Mouse (Mus musculus) lung, postnatal 4 days (tissue): ENCODE data around the gene Mycbp2.

Experiments used
- DNase-seq, 2 experiments: peaks; one replicate each; pipeline ENCODE4 v3.0.0; 2021

The Mycbp2 gene

DNA sequence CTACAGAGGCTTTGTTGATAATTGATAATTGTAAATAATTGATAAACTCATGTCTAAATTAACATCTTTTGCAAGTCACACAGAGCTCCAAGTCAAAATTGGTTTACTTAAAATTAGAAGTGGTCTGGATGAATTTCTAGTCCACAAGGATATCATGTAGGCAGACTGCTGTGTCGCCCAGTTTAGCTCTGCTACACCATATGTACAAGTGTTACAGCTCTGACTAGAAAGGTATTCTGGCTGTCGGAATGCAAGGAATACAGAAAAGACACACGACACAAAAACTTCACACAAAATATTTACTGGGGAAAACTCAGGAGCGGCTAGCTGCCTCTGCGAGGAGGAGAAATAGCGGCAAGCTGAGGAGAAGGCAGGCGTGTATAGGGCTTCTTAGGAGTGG, 89.7 kb downstream of the Mycbp2 start:
- no peak for DNase-seq

DNA sequence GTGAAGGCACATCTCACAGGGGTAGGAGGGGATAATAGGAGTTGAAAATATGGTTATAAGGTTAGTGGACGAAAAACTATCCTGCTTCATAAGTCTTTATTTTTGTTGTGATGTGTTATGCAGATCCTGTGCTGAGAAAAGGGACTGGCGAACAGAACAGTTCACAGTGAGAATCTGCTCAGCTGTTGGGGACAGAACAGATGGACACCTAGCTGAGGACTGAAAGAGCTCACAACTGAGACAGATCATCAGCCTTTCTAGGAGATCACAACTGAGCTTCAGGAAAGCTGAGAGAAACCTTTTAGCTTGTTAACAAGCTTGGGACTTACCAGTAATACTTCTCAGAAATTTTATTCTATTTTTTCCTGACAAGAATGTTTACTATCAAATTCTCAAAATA, 92.3 kb downstream of the Mycbp2 start:
- no peak for DNase-seq

DNA sequence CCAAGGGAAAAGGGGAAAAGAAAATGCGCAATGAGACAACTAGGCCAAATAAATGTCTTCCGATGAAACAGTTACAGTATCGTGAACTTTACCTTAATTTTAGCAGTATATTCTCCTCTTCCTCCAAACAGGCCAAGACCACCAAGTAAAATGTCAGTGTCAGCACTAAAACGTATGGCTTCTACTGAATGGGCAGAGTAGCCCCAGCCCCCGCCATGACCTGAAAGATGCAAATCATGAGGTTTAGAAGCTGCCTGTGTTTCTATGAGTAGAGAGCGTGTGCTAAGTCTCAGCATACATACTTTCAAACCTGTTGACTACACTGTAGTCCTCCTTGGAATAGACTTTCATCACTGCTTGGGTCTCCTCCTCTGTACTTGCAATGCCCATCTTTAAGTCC, 104.6 kb downstream of the Mycbp2 start:
- DNase-seq, result no peak

DNA sequence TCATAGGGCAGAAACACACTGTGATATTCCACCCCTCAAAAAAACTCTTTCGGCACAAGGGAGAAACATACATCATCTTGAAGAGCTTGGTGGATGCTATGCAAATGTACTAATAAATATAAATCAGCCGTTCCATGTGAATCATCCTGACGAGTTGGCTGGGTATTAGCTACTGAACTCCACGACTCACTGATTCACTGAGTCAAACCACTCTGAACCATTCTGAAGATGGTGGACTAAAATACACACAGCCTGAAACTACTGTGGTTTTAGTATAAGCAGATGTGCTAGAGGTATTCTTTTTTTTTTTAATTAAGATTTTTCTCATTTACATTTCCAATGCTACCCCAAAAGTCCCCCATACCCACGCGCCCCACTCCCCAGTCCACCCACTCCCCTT, 111.8 kb downstream of the Mycbp2 start:
- DNase-seq, result no peak

DNA sequence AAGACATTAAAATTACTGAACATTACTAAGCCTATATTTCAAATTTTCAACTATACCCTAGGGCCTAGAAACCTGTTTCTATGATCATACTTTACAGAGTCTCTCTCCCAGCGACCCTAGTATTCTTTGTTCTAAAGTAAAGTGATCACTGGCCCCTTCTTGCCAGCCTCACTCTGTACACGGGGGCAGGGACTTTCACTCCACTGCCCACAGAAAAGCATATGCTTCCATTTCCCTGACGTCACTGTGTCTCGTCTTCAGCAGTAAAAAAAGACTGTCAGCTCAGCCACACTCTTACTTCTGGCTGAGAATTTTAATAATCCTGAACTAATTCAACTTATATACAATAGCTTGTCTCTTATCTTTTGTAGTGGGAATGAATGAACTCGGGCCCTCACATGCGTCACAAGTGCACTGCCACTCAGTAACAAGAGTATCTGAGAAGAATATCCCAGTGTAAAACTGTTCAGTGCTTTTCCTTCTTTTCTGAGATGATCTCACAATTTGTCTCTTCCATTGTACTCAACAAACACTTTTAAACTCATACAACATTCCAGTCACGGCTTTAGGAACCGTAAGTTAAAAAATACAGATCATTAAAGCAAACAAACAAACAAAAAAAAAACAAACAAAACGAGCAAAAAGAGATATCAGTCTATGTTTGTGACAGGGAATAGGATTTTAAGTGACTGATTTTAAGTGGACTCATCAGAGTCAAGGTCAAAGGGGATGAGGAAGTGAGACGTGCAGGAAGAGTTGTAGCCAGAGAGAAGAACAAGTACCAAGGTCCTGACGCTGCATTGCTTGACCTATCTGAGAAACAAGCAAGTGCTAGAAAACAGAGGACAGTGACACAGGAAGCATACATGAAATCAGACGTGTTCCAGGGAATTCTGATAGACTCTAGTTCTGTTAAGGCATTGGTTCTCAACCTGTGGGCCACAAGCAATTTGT, 112.7 kb downstream of the Mycbp2 start:
- DNase-seq, result no peak

DNA sequence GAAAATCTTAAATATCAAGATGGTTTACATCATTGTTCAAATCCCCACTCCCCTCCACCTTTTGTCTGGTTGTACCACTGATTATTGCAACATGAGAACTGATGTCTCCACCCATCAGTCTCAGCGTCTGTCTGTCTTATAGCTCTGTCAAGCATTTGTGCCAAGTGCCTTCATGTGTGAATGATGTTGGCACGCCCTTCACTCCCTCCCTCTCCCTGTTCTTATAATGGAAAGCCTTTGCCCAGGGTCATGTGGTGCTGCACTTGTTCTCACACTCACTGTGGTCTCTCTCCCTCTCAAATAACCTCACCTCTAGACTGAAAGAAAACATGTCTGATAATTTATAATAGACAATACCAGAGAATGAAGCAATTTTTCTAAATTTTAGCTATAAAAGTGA, 124.3 kb downstream of the Mycbp2 start:
- no peak for DNase-seq

DNA sequence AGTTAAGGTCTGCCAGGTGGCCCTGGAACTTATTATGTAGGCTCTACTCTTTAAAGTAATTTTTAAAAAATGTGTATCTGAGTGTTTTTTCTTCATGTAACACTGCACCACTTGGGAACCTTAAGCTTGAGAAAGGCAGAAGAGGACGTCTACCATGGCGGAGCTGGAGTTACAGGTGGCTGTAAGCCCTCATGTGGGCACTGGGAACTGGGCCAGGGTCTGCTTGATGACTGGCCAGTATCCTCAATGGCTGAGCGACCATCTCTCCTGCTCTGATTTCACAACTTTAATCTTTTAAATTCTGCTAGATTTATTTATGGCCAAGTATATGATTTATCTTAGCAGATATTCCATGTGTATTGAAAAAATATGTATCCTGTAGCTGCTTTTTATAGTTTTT, 124.9 kb downstream of the Mycbp2 start:
- no peak for DNase-seq

DNA sequence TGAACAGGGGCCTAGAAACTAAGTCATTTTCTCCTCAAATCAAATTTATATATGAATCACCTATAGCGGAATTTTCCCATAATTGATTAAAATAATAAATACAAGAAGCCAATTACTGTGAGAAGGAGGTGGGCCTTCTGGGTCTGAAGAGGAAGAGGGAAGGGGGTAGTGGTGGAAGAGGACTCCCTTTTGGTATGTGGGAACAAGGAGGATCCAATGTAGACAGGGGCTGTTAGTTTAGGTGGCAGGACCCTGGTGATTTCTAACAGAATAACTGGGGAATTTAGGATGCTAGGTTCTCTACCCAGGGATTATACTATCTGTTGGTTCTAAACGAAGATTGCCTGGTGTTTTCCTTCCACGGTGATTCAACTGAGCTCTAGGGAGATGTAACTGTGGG, 130.3 kb downstream of the Mycbp2 start:
- DNase-seq, result no peak

DNA sequence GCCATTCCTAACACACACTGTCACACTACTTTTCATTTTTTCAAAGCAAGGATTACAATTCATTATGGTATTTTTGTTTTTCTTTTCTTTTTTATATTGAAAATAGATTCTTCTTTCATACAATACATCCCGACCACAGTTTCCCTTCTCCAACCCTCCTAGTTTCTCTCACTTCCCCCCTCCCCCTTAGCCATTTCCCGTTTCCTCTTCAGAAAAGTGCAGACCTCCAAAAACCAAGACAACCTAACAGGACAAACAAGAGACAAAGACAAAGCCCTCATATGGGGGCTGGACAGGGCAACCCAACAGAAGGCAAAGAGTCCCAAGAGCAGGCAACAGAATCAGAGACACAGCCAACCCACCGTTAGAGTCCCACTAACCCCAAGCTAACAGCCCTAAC, 160.0 kb downstream of the Mycbp2 start:
- no peak for DNase-seq

DNA sequence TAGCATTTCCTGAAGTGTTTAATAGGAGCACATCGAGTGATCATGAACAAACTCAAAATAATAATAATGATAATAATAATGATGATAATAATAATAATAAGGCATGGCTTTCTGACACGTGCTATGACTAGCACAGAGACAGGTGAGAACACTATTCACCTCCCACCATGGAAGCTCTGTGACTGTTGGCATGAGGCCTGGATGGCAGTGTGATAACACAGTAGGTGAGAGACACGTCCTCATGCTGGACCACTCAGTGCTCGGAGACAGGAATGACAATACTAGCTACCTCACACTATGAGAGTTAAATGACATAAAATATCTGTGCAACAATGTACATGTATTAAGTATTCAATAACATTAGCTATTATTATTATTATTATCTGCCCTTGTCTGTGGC, 160.5 kb downstream of the Mycbp2 start:
- DNase-seq, result no peak

DNA sequence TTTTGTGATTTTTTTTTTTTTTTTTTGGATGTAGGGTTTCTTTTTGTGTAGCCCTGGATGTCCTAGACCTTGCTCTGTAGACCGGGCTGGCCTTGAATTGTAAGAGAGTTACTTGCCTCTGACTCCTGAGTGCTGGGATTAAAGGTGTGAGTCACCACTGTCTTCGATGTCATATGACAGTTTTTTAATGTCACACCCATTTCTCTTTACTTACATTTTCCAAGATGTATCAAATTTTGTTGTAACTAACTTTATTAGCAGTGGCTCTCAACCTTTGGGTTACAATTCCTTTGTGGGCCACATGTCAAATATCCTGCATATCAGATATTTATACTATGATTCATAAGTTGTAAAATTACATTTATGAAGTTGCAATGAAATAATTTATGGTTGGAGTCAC, 166.5 kb downstream of the Mycbp2 start:
- DNase-seq, result no peak

DNA sequence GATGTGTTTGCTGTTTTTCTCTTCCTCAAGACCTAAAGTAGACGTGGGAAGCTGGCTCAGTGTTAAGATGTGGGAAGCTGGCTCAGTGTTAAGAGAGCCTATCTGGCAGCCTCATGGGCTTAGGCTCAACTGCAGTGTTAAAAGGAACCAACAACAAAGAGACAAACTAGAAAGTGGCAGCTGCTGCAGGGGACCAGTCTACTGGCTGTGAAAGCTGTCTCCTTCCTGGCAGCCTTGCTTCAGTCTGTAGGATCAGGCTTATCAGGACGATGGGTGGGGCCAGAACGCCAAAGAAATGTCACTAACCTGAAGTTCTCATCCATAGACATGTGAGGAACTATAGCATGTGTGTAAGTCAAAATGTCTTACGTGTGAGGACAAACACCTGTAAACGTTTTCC, 183.7 kb downstream of the Mycbp2 start:
- DNase-seq, result no peak

DNA sequence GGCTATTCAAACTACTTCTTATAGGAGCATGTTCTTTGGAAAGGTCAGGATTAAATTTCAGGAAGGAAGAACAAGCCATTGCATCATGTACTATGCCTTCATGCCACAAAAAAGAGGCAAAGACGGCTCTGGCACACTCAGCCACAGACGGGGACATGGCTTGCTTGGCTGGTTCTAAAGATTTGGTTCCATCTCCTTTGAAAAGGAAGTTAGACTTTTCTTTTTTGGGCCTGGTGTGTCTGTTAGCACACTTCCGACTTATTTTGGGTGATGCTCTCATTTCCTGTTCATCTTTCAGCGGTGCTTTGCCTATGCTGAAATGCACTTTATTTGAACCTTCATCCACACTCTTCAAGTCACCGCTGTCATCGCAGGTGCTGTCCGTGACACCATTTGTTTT, 190.9 kb downstream of the Mycbp2 start:
- no peak for DNase-seq

DNA sequence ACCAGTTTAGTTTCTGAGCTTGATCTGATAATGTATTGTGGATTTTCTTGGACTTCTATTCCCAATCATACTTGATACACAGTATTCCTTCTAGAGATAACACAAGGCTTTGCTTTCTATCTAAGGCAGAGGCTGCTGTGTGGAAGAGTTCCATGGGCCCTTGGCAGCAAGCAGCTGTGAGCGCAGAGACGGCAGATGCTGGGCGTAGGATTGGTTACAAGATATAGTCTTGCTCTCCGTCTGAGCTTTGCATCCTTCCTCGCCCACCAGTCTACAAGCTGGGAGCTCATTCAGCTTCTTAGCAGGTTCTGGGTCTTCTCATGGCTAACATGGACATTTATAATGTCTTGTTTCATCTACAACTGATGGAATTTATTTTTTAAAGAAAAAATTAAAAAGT, 196.5 kb downstream of the Mycbp2 start:
- DNase-seq, result no peak

DNA sequence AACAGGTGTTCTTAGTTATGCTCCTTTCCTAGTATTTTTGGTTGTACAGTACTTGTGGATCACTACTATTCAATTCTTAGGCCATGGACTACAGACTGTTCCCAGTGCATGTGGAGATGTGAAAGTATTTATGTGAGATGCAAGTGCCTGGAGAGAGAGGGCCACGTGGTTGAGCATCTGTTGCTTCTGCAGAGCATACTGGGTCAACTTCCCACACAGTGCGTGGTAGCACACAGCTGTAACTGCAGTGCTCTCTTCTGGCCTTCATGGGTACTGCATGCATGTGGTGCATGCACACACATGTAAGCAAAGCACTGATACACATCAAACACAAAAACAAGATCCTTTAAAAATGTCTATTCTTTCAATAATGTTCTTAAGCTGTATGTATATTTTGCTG, 214.6 kb downstream of the Mycbp2 start:
- peak in 1 of 2 experiments; percentile 43 for DNase-seq

DNA sequence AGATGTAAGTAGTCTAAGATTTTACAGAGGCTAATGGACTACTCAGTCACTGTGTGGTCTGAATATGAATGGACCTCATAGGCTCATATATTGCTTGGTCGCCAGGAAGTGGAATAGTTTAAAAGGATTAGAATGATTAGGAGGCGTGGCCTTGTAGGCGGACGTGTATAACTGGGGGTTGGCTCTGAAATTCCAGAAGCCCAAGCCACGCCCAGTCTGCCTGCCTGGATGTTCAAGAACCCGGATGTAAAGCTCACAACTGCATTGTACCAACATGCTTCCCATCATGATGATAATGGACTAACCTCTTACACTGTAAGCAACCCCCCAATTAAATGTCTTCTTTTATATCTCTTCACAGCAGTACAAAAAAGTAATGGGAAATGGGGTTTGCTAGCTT, 220.9 kb downstream of the Mycbp2 start:
- DNase-seq, result no peak

DNA sequence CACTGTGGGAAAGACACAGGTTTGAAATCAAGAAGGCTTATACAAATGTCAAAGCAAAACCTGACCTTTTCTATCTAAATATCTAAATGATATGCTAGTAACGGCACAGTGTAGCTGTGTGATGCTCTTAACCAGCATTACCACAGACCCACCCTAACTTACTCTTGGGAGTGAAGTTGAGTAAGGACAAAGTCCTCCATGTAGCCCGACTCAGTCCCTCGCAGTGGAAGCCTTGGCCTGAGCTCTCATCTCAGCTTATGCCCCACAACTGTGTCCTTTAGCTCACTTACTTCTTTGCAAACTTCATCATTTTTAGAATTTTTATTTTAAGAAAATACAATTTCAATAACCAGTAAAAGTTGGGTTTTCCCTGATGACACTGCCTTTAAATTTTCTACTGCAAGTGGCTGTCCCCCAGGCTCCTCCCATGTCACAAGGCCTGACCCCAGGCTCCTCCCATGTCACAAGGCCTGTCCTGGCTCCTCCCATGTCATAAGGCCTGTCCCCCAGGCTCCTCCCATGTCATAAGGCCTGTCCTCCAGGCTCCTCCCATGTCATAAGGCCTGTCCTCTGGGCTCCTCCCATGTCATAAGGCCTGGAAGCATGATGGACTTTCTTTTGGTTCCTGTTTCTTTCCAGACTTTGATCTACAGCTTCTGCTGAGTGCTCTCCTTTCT, 231.5 kb downstream of the Mycbp2 start:
- no peak for DNase-seq

DNA sequence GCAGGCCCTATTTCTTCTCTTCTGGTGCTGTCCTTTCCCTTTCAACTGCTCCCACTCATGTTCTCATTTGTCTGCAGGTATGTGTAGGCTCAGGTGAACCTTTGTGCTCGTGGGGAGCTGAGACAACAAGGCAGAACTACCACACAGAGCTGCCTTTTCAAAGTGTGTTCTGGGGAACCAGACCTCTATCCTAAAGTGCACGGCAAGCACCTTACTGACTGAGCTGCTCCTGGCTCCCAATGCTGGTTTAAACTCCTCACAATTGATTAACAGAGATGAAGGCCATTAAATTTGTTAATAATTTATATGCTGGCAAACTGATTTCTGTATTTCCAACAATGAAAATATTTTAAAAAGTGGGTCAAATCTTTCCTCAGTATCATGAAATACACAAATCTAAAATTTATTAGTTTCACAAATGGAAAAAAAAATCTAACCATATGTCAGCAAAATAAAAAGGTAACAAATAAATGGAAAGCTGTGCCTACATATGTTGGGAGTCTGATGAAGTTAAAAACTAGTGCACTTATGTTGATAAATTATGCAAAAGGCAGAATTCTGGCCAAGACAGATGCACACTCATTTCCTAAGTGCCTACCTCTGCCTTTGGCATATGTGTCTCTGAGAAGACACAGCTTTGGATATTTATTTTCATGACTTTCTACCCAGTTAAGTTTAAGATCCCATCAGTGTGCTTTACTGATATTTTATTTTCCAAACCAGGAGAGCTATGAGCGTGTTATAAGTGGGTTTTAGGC, 233.8 kb downstream of the Mycbp2 start:
- DNase-seq, result no peak

DNA sequence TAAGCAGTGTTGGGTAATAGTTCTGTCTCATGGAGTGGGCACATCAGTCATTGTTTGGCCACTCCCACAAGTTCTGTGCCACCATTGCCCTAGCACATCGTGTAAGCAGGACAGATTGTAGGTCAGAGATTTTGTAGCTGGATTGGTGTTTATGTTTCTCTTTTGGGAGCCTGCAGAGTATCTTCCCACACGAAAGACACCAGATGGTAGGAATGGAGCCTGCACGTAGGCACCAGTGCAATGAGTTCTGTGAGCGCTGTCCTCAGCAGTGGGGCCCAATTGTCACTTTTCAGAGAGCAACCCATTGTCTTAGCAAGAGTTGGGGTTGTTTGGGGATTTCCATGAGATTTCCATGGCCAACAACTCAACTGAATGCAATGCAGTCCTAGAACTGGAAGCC, 236.6 kb downstream of the Mycbp2 start:
- DNase-seq, result no peak

DNA sequence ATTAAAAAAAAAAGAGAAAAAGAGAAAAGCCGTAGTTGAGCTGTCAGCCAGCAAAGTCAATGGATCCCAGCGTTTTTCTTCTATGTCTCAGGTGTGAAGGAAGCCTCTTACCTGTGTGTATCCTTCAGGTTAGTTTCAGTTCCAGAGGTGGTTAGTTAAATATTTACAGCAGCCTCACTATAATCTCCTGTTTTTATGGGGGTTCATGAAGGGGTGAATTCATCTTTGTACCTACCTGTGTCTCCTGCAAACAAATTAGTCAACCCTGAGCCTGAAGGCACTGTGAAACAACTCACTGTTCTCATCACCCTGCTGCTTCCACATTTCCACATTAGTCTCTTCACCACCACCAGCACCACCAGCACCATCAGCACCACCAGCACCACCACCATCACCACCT, 240.3 kb downstream of the Mycbp2 start:
- no peak for DNase-seq

DNA sequence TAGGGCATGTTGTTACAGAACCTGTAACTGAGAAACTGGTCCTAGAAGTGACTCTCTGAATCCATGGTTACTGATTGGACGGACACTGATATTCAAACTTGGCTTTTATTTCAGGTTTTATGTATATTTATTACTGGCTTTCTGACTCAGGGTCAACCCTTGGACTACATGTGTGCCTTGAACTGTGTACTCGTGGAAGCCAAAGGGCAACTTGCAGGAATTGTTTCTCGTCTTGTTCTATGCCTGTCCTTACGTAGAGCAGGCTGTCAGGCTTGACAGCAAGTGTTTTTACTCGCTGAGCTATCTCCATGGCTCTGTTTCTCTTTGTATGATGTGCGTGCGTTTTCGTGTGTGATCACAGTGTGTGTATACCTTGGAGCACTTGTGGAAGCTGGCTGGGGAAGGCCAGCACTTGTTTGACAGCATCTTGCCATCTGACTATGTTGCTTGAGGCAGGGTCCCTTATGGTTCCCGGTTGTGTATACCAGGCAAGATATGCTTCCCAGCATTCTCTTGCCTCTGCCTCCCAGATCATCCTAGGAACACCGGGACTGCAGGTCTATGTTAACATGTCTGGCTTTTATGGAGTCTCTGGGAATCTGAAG, 243.8 kb downstream of the Mycbp2 start:
- no peak for DNase-seq

DNA sequence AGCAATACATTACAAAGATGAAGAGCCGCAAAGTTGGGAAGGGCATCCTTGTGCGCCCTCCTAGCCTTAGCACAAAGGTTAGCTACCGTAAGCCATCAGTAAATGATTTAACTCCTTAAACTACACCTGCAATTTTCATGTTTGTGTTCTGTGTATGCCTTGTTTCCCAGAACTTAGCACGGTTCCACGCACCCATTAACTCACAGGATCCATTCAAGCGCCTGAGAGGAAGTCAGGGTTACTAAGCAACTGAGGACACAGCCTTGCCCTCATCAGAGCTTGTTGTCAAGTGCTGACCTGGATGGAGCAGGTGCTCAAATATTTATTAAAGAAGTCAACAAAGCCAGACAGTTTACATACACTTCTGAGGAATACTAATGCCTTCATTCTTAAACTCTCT, 244.4 kb downstream of the Mycbp2 start:
- DNase-seq, result no peak

DNA sequence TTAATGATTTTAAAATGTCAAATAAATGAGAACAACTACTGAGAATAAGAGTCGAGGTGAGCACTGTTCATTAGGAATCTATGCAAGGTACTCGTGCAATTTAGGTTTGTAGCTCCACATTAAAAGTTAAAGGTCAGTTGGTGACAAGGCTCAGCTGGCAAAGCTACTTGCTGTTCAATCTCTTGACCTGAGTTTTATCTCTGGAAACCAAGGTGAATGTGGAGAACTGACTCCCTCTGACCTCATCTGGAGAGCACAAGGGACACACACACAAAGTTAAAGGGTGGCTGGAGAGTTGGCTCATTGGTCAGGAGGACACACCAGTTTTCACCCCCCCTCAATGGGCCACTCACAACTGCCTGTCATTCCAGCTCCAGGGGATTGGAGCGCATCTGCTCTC, 245.4 kb downstream of the Mycbp2 start:
- DNase-seq, result no peak
